Mouse (Mus musculus): Measurements from ENCODE around the gene Stn1. TPM values are rescaled to one million over a fixed set of nuclear protein-coding genes. Genes with fewer than 3 reads are reported as not detected.
A peak's percentile ranks its signal among the peaks of the same experiment; 100 is the strongest.

Gene Stn1
- polyA plus RNA-seq, 1 experiment from 2014 or later, result 34.2 TPM

- Histone ChIP-seq H3K4me3 (no peak overlapping the region), H3K9ac (no peak overlapping the region), H3K4me1 (replicated peaks) (peaks cover 13% of the 10 kb centered on the region), H3K9me3 (replicated peaks) (no peaks in the 10 kb centered on the region), H3K27me3 (replicated peaks) (no peaks in the 10 kb centered on the region), H3K4me2 (no peak overlapping the region), H3K27ac (ENCODE audit: poor library complexity, severe bottlenecking) (no peak overlapping the region), H3K36me3 (no peaks in the 10 kb centered on the region)
- no peak for ATAC-seq (ENCODE audit: insufficient number of reproducible peaks, low FRiP score)
- 74% methylated on average over 17 of the region's 17 CpGs for WGBS
Observed at GRCm38 (mm10) chr19:47565031-47565654, 27.8 kb upstream of the Stn1 start.

DNA sequence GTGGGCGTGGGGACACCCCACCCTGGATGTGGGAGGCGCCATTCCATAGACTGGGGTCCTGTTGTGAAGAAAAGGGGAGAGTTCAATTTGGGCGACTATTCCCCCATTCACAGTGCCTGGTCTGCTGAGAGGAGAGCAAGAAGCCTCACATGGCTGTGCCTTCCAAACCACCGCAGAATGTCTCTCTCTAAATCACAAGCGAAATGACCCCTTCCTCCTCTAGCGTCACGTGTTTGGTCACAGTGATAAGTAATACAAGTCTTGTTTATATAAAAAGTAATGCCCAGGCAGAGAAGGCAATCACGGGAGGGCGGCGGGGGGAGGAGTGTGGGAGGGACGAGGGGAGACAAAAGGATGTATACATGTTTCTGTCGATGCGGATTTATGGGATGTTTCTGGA, 26.4 kb upstream of the Stn1 start:
- 68% methylated on average over 13 of the region's 13 CpGs for WGBS
- H3K9me3 ChIP-seq (replicated peaks), result no peaks in the 10 kb centered on the region
- no peak overlapping the region for H3K4me3 ChIP-seq
- no peaks in the 10 kb centered on the region for H3K27me3 ChIP-seq (replicated peaks)
- H3K4me2 ChIP-seq, result no peak overlapping the region
- no peak for ATAC-seq (ENCODE audit: insufficient number of reproducible peaks, low FRiP score)
- H3K36me3 ChIP-seq, result no peaks in the 10 kb centered on the region
- H3K4me1 ChIP-seq (replicated peaks), result peaks cover 23% of the 10 kb centered on the region
- no peak overlapping the region for H3K27ac ChIP-seq (ENCODE audit: poor library complexity, severe bottlenecking)
- H3K9ac ChIP-seq, result no peak overlapping the region

DNA sequence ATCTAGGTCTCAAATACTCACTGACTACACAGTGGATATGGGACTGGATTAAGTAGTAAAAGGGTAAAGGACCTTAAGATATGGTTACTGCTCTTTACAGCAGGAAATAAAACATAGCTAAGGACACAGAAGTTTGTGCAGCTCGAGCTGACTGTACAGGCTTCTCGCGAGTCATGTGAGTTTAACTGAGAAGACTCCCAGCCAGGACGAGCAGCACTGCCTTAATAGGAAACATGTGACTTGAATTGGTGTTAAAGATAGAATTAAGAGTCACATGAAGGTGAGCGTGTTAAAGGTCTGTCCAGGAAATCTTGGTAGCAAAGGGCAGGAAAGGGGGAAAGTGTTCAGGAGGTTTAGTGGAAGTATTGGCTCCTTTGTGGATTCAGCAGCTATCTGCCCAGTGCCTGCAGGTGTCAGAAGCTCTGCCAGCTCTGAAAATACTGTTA, 24.7 kb upstream of the Stn1 start:
- peaks cover 23% of the 10 kb centered on the region for H3K4me1 ChIP-seq (replicated peaks)
- no peak overlapping the region for H3K9ac ChIP-seq
- no peak overlapping the region for H3K4me3 ChIP-seq
- H3K36me3 ChIP-seq, result no peaks in the 10 kb centered on the region
- H3K9me3 ChIP-seq (replicated peaks), result no peaks in the 10 kb centered on the region
- peak overlapping the region; percentile 51 for H3K27ac ChIP-seq (ENCODE audit: poor library complexity, severe bottlenecking)
- ATAC-seq (ENCODE audit: insufficient number of reproducible peaks, low FRiP score), result no peak
- H3K4me2 ChIP-seq, result no peak overlapping the region
- 39% methylated on average over 5 of the region's 5 CpGs for WGBS
- H3K27me3 ChIP-seq (replicated peaks), result no peaks in the 10 kb centered on the region

- 65% methylated on average over 12 of the region's 12 CpGs for WGBS
- no peak overlapping the region for H3K9ac ChIP-seq
- peaks cover 23% of the 10 kb centered on the region for H3K4me1 ChIP-seq (replicated peaks)
- H3K4me3 ChIP-seq, result no peak overlapping the region
- H3K4me2 ChIP-seq, result no peak overlapping the region
- no peak overlapping the region for H3K27ac ChIP-seq (ENCODE audit: poor library complexity, severe bottlenecking)
- no peaks in the 10 kb centered on the region for H3K27me3 ChIP-seq (replicated peaks)
- no peak for ATAC-seq (ENCODE audit: insufficient number of reproducible peaks, low FRiP score)
- no peaks in the 10 kb centered on the region for H3K9me3 ChIP-seq (replicated peaks)
- no peaks in the 10 kb centered on the region for H3K36me3 ChIP-seq
Observed at GRCm38 (mm10) chr19:47560544-47561161, 23.3 kb upstream of the Stn1 start.

- Histone ChIP-seq H3K27me3 (replicated peaks) (no peaks in the 10 kb centered on the region), H3K27ac (ENCODE audit: poor library complexity, severe bottlenecking) (0 out of 2 replicates have a peak overlapping the region, but pooled peaks have one; percentile 8), H3K4me3 (no peak overlapping the region), H3K36me3 (no peaks in the 10 kb centered on the region), H3K9ac (no peak overlapping the region), H3K9me3 (replicated peaks) (no peaks in the 10 kb centered on the region), H3K4me1 (replicated peaks) (peaks cover 23% of the 10 kb centered on the region), H3K4me2 (no peak overlapping the region)
- no peak for ATAC-seq (ENCODE audit: insufficient number of reproducible peaks, low FRiP score)
- 54% methylated on average over 14 of the region's 14 CpGs for WGBS
Observed at GRCm38 (mm10) chr19:47559751-47560512, 22.6 kb upstream of the Stn1 start.

- ATAC-seq (ENCODE audit: insufficient number of reproducible peaks, low FRiP score), result no peak
- Histone ChIP-seq H3K27me3 (replicated peaks) (no peaks in the 10 kb centered on the region), H3K27ac (ENCODE audit: poor library complexity, severe bottlenecking) (0 out of 2 replicates have a peak overlapping the region, but pooled peaks have one; percentile 8), H3K36me3 (no peaks in the 10 kb centered on the region), H3K4me1 (replicated peaks) (peaks cover 23% of the 10 kb centered on the region), H3K9me3 (replicated peaks) (no peaks in the 10 kb centered on the region), H3K4me2 (no peak overlapping the region), H3K9ac (no peak overlapping the region), H3K4me3 (no peak overlapping the region)
- WGBS, result 75% methylated on average over 5 of the region's 5 CpGs
Observed at GRCm38 (mm10) chr19:47559145-47559544, 21.8 kb upstream of the Stn1 start.

DNA sequence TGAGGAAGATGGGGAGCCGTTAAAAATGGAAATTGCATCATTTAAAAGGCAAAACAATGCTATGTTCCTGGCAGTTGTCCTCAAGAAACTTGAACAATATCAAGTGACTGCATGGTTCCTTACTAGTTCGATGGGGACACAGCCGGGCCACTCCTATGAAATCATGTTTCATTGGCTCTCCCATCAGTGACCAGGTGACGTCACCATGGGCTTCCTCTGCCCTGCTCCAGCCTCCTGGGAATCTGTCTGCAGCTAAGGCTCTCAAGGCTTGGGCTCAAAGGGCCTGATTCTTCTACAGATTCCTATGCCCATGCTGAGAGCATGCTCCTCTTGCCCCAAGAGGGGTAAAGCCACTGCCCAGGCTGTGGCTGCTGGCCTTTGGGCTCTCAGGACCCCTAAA, 12.3 kb upstream of the Stn1 start:
- Histone ChIP-seq H3K27me3 (replicated peaks) (no peaks in the 10 kb centered on the region), H3K36me3 (no peaks in the 10 kb centered on the region), H3K4me1 (replicated peaks) (no peaks in the 10 kb centered on the region), H3K9ac (no peak overlapping the region), H3K9me3 (replicated peaks) (peaks cover 4% of the 10 kb centered on the region; the same call in 1 of the 2 replicates), H3K4me3 (no peak overlapping the region), H3K4me2 (no peak overlapping the region), H3K27ac (ENCODE audit: poor library complexity, severe bottlenecking) (no peak overlapping the region)
- no peak for ATAC-seq (ENCODE audit: insufficient number of reproducible peaks, low FRiP score)
- 78% methylated on average over 4 of the region's 4 CpGs for WGBS

DNA sequence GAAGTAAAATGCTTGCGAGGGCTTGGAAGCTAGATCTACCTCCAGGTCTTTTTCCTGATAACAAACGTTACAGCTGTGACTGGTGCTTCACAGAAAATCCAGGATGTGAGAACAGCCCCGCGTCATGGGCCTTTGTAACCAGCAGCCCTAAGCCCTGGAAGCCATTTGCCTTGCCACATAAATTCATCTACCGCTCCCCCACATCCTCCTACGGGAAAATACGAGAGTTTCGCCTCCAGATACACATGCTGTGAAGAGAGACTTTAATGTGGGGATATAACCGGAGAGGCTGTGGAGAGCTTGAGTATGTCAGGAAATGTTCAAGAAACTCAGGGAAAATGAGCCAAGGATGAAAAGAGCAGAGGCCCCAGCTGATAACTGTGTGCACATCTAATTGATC, 11.9 kb upstream of the Stn1 start:
- no peak for ATAC-seq (ENCODE audit: insufficient number of reproducible peaks, low FRiP score)
- Histone ChIP-seq H3K9ac (no peak overlapping the region), H3K4me2 (no peak overlapping the region), H3K27ac (ENCODE audit: poor library complexity, severe bottlenecking) (no peak overlapping the region), H3K9me3 (replicated peaks) (peaks cover 4% of the 10 kb centered on the region; the same call in 1 of the 2 replicates), H3K36me3 (no peaks in the 10 kb centered on the region), H3K27me3 (replicated peaks) (no peaks in the 10 kb centered on the region), H3K4me1 (replicated peaks) (no peaks in the 10 kb centered on the region), H3K4me3 (no peak overlapping the region)
- 77% methylated on average over 9 of the region's 9 CpGs for WGBS

DNA sequence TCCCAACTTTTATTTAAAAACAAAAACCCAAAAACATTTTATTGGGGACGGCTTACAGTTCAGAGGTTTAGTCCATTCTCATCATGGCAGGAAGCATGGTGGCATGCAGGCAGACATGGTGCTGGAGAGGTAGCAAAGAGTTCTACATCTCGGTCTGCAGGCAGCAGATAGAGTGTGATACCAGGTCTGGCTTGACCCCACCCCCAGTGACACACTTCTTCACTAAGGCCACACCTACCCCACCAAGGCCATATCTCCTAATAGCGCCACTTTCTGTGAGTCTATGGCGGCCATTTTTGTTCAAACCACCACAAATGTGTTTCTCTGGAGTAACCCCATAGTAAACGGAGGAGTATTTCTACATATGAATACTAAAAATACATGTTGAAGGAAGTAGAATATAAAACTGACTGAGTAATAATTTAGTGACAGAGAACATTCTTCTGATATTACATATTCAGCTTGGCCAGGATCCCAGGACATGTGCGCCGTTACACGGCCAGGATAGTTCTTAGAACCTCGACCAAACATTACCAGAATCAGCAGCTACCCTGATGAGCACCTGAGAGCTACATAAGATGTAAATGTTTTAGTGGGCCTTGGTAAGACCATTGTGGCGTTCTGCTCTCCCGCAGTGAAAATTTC, 11.2 kb upstream of the Stn1 start:
- Histone ChIP-seq H3K9me3 (replicated peaks) (peaks cover 4% of the 10 kb centered on the region; the same call in 1 of the 2 replicates), H3K4me2 (no peak overlapping the region), H3K27me3 (replicated peaks) (no peaks in the 10 kb centered on the region), H3K9ac (no peak overlapping the region), H3K4me3 (no peak overlapping the region), H3K36me3 (no peaks in the 10 kb centered on the region), H3K27ac (ENCODE audit: poor library complexity, severe bottlenecking) (no peak overlapping the region), H3K4me1 (replicated peaks) (no peaks in the 10 kb centered on the region)
- WGBS, result 83% methylated on average over 11 of the region's 11 CpGs
- no peak for ATAC-seq (ENCODE audit: insufficient number of reproducible peaks, low FRiP score)

- Histone ChIP-seq H3K4me2 (no peak overlapping the region), H3K27me3 (replicated peaks) (no peaks in the 10 kb centered on the region), H3K9me3 (replicated peaks) (no peaks in the 10 kb centered on the region), H3K27ac (ENCODE audit: poor library complexity, severe bottlenecking) (no peak overlapping the region), H3K4me3 (no peak overlapping the region), H3K4me1 (replicated peaks) (peaks cover 15% of the 10 kb centered on the region; the same call in 1 of the 2 replicates), H3K36me3 (no peaks in the 10 kb centered on the region), H3K9ac (no peak overlapping the region)
- no peak for ATAC-seq (ENCODE audit: insufficient number of reproducible peaks, low FRiP score)
Observed at GRCm38 (mm10) chr19:47545528-47545927, 8.2 kb upstream of the Stn1 start.

- ATAC-seq (ENCODE audit: insufficient number of reproducible peaks, low FRiP score), result no peak
- H3K36me3 ChIP-seq, result no peaks in the 10 kb centered on the region
- H3K9ac ChIP-seq, result no peak overlapping the region
- no peaks in the 10 kb centered on the region for H3K27me3 ChIP-seq (replicated peaks)
- no peaks in the 10 kb centered on the region for H3K9me3 ChIP-seq (replicated peaks)
- peaks cover 15% of the 10 kb centered on the region; the same call in 1 of the 2 replicates for H3K4me1 ChIP-seq (replicated peaks)
- H3K4me3 ChIP-seq, result no peak overlapping the region
- 70% methylated on average over 3 of the region's 3 CpGs for WGBS
- no peak overlapping the region for H3K27ac ChIP-seq (ENCODE audit: poor library complexity, severe bottlenecking)
- no peak overlapping the region for H3K4me2 ChIP-seq
Observed at GRCm38 (mm10) chr19:47545055-47545454, 7.7 kb upstream of the Stn1 start.
